Mouse (Mus musculus) forebrain, embryonic 10.5 days (tissue): ENCODE results near the gene Sorcs3. TPM values are rescaled to one million over a fixed set of nuclear protein-coding genes. Genes with fewer than 3 reads are reported as not detected.

Experiments used
- DNase-seq: peaks from one replicate; pipeline ENCODE4 v3.0.0-alpha.2; 2017; ENCODE audit warnings: low spot score; ENCODE audit errors: extremely low spot score
- H3K27ac ChIP-seq: fragments of 300-500 bp; sonication (generic); 2 replicates; pipeline ENCODE4 v1.5.1; 2016; ENCODE audit warnings: mild to moderate bottlenecking
- H3K27me3 ChIP-seq: fragments of 300-500 bp; sonication (generic); 2 replicates; pipeline ENCODE4 v1.6.1; 2016; ENCODE audit warnings: mild to moderate bottlenecking; ENCODE audit not compliant: poor library complexity, severe bottlenecking
- H3K36me3 ChIP-seq: fragments of 300-500 bp; sonication (generic); replicated peaks from 2 replicates; pipeline ENCODE4 v1.6.1; 2016; ENCODE audit warnings: mild to moderate bottlenecking, moderate library complexity
- H3K4me1 ChIP-seq: fragments of 300-500 bp; sonication (generic); 2 replicates; pipeline ENCODE4 v1.6.1; 2016
- H3K4me3 ChIP-seq: fragments of 300-500 bp; sonication (generic); 2 replicates; pipeline ENCODE4 v1.5.1; 2016; ENCODE audit warnings: mild to moderate bottlenecking, moderate library complexity
- H3K9me3 ChIP-seq: fragments of 300-500 bp; sonication (generic); 2 replicates; pipeline ENCODE4 v1.6.1; 2016; ENCODE audit warnings: mild to moderate bottlenecking, moderate library complexity
- WGBS: fragments of 180-500 bp; shearing (Covaris S2); methylation state at CpG from one replicate; pipeline ENCODE4 v1.1.7; 2016; 5-methylcytosine and 5-hydroxymethylcytosine counted together
- polyA plus RNA-seq: library from polyadenylated mRNA; unstranded; fragments of >200 nt; fragmentation: Nextera tagmentation; extraction: Ambion mirVana; gene quantifications from 2 replicates; pipeline ENCODE4 v1.2.1, GENCODE M21; 2016

Gene Sorcs3
- polyA plus RNA-seq, 1 experiment from 2014 or later, result 0.71 TPM

GRCm38 (mm10) chr19:48482946-48483345 is 277.1 kb downstream of the Sorcs3 start:
- WGBS, result 96% methylated on average over 3 of the region's 3 CpGs
- H3K9me3 ChIP-seq, result no peaks in the 10 kb centered on the region
- H3K27me3 ChIP-seq, result no peaks in the 10 kb centered on the region
- no peak overlapping the region for H3K4me3 ChIP-seq
- no peaks in the 10 kb centered on the region for H3K36me3 ChIP-seq
- H3K27ac ChIP-seq, result no peak overlapping the region
- DNase-seq, result no peak
- no peaks in the 10 kb centered on the region for H3K4me1 ChIP-seq

GRCm38 (mm10) chr19:48491111-48491510 is 285.3 kb downstream of the Sorcs3 start:
- H3K27me3 ChIP-seq, result no peaks in the 10 kb centered on the region
- H3K9me3 ChIP-seq, result no peaks in the 10 kb centered on the region
- 85% methylated on average over 3 of the region's 3 CpGs for WGBS
- no peak overlapping the region for H3K4me3 ChIP-seq
- H3K4me1 ChIP-seq, result no peaks in the 10 kb centered on the region
- no peak for DNase-seq
- H3K36me3 ChIP-seq, result no peaks in the 10 kb centered on the region
- no peak overlapping the region for H3K27ac ChIP-seq

GRCm38 (mm10) chr19:48503896-48504620 is 298.2 kb downstream of the Sorcs3 start:
- H3K36me3 ChIP-seq, result no peaks in the 10 kb centered on the region
- no peaks in the 10 kb centered on the region for H3K4me1 ChIP-seq
- H3K9me3 ChIP-seq, result no peaks in the 10 kb centered on the region
- H3K27ac ChIP-seq, result no peak overlapping the region
- H3K27me3 ChIP-seq, result no peaks in the 10 kb centered on the region
- DNase-seq, result no peak
- H3K4me3 ChIP-seq, result no peak overlapping the region
- 63% methylated on average over 2 of the region's 2 CpGs for WGBS

GRCm38 (mm10) chr19:48523803-48524202 is 318.0 kb downstream of the Sorcs3 start:
- H3K27me3 ChIP-seq, result no peaks in the 10 kb centered on the region
- H3K4me3 ChIP-seq, result no peak overlapping the region
- H3K4me1 ChIP-seq, result no peaks in the 10 kb centered on the region; the same call in 1 of the 2 replicates
- H3K27ac ChIP-seq, result no peak overlapping the region
- no peaks in the 10 kb centered on the region for H3K9me3 ChIP-seq
- 94% methylated on average over 7 of the region's 7 CpGs for WGBS
- DNase-seq, result no peak
- no peaks in the 10 kb centered on the region for H3K36me3 ChIP-seq

GRCm38 (mm10) chr19:48524527-48525214 is 318.8 kb downstream of the Sorcs3 start:
- Histone ChIP-seq H3K4me1 (no peaks in the 10 kb centered on the region; the same call in 1 of the 2 replicates), H3K4me3 (no peak overlapping the region), H3K27me3 (no peaks in the 10 kb centered on the region), H3K27ac (no peak overlapping the region), H3K36me3 (no peaks in the 10 kb centered on the region), H3K9me3 (peaks cover 1% of the 10 kb centered on the region; the same call in 1 of the 2 replicates)
- DNase-seq, result no peak
- 78% methylated on average over 9 of the region's 9 CpGs for WGBS

- Histone ChIP-seq H3K27me3 (no peaks in the 10 kb centered on the region), H3K4me3 (no peak overlapping the region)
- 92% methylated on average over 4 of the region's 4 CpGs for WGBS
Measured at GRCm38 (mm10) chr19:48533582-48533981, 327.8 kb downstream of the Sorcs3 start.

GRCm38 (mm10) chr19:48544294-48544693 is 338.5 kb downstream of the Sorcs3 start:
- no peak for DNase-seq
- no peak overlapping the region for H3K4me3 ChIP-seq
- no peaks in the 10 kb centered on the region for H3K27me3 ChIP-seq
- peaks cover 10% of the 10 kb centered on the region for H3K4me1 ChIP-seq
- H3K27ac ChIP-seq, result no peak overlapping the region
- H3K9me3 ChIP-seq, result peaks cover 3% of the 10 kb centered on the region; the same call in 1 of the 2 replicates
- no peaks in the 10 kb centered on the region for H3K36me3 ChIP-seq

More at GRCm38 (mm10) chr19:48533582-48533981, 327.8 kb downstream of the Sorcs3 start:
- no peaks in the 10 kb centered on the region for H3K36me3 ChIP-seq
- no peaks in the 10 kb centered on the region for H3K4me1 ChIP-seq
- H3K9me3 ChIP-seq, result peaks cover 2% of the 10 kb centered on the region; the same call in 1 of the 2 replicates
- no peak for DNase-seq
- no peak overlapping the region for H3K27ac ChIP-seq

GRCm38 (mm10) chr19:48545421-48546132 is 339.8 kb downstream of the Sorcs3 start:
- WGBS, result 92% methylated on average over 7 of the region's 7 CpGs
- H3K4me3 ChIP-seq, result no peak overlapping the region
- H3K27me3 ChIP-seq, result no peaks in the 10 kb centered on the region
- H3K36me3 ChIP-seq, result no peaks in the 10 kb centered on the region
- H3K27ac ChIP-seq, result no peak overlapping the region
- H3K9me3 ChIP-seq, result peaks cover 3% of the 10 kb centered on the region; the same call in 1 of the 2 replicates
- H3K4me1 ChIP-seq, result peaks cover 10% of the 10 kb centered on the region
- no peak for DNase-seq

GRCm38 (mm10) chr19:48546133-48546448 is 340.3 kb downstream of the Sorcs3 start:
- Histone ChIP-seq H3K9me3 (peaks cover 3% of the 10 kb centered on the region; the same call in 1 of the 2 replicates), H3K4me3 (no peak overlapping the region), H3K27ac (no peak overlapping the region), H3K27me3 (no peaks in the 10 kb centered on the region), H3K4me1 (peaks cover 10% of the 10 kb centered on the region), H3K36me3 (no peaks in the 10 kb centered on the region)
- DNase-seq, result no peak
- WGBS, result 94% methylated on average over 2 of the region's 2 CpGs

- H3K27me3 ChIP-seq, result no peaks in the 10 kb centered on the region
- H3K36me3 ChIP-seq, result no peaks in the 10 kb centered on the region
- H3K4me3 ChIP-seq, result no peak overlapping the region
- peaks cover 3% of the 10 kb centered on the region; the same call in 1 of the 2 replicates for H3K9me3 ChIP-seq
- no peak overlapping the region for H3K27ac ChIP-seq
- H3K4me1 ChIP-seq, result peaks cover 10% of the 10 kb centered on the region
- DNase-seq, result no peak
- 11% methylated on average over 9 of the region's 9 CpGs for WGBS
Measured at GRCm38 (mm10) chr19:48548143-48548881, 342.5 kb downstream of the Sorcs3 start.

- no peaks in the 10 kb centered on the region for H3K4me1 ChIP-seq
- H3K27ac ChIP-seq, result no peak overlapping the region
- H3K36me3 ChIP-seq, result no peaks in the 10 kb centered on the region
- no peaks in the 10 kb centered on the region for H3K9me3 ChIP-seq
- no peak overlapping the region for H3K4me3 ChIP-seq
- H3K27me3 ChIP-seq, result no peaks in the 10 kb centered on the region
- no peak for DNase-seq
- 83% methylated on average over 2 of the region's 2 CpGs for WGBS
Measured at GRCm38 (mm10) chr19:48559432-48559831, 353.6 kb downstream of the Sorcs3 start.

- WGBS, result 57% methylated on average over 1 of the region's 1 CpGs
- no peak for DNase-seq
- Histone ChIP-seq H3K36me3 (no peaks in the 10 kb centered on the region), H3K4me1 (peaks cover 5% of the 10 kb centered on the region; the same call in 1 of the 2 replicates), H3K27me3 (no peaks in the 10 kb centered on the region), H3K9me3 (no peaks in the 10 kb centered on the region), H3K4me3 (no peak overlapping the region), H3K27ac (no peak overlapping the region)
Measured at GRCm38 (mm10) chr19:48575736-48576135, 369.9 kb downstream of the Sorcs3 start.
